Mouse (Mus musculus): ENCODE measurements at regions not wholly inside any gene's neighbourhood (a gene's known extent, or its start where the extent isn't known, plus 50 kb on each side); places are given as distances from the start of the nearest gene placed in this dataset.
A peak's percentile ranks its signal among the peaks of the same experiment; 100 is the strongest.

DNA sequence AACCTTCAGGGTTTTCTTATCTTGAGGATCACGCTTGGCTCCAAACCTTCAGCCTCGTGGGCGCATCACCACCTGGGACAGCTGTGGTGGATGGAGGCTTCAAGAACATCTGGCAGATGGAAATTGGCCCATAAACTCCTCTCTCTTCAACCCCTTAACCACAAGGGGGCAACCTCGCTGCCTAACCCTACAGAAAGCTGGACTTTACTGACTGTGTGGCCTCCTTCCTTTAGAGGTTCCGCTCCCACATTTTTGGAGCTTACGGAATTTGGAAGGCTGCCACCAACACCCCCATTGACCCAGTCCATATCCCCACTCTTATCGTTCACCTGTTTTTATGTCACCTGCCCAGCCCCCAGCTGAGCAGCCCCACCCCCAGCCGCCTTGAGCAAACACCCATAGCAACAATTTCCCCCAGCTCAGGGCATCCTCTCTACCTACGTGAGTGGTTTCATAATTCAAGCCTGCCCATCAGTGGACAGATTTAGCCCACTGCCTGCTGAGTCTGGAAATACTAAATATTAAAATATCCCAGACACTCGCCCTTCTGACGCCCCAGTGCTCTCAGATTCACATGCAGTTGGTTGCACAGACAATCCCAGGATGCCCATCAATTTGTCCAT is 167.0 kb upstream of the Slc22a22 start:
- peak; percentile 24; the same call in 1 of the 2 replicates for ATAC-seq (ENCODE audit: poor library complexity, severe bottlenecking)

DNA sequence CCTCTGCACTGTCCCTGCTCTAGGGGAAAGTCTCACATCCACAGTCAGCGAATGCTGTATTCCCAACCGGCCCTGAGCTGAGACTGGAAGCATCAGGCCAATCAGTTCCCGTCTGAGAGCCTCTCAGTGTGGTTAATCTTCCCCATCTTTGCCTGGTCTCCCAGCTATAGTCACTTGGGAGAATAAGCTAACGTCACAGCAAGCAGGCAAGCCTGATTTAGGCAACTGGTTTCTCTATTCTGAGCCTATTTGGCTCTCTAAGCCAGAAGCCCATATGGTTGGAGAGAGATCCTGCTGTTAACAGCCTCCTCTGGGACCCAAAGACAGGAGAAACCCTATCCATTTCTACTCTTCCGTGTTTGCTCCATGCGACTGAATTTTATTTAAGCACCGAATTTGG is 161.7 kb upstream of the Slc22a22 start:
- ATAC-seq (ENCODE audit: poor library complexity, severe bottlenecking), result no peak

DNA sequence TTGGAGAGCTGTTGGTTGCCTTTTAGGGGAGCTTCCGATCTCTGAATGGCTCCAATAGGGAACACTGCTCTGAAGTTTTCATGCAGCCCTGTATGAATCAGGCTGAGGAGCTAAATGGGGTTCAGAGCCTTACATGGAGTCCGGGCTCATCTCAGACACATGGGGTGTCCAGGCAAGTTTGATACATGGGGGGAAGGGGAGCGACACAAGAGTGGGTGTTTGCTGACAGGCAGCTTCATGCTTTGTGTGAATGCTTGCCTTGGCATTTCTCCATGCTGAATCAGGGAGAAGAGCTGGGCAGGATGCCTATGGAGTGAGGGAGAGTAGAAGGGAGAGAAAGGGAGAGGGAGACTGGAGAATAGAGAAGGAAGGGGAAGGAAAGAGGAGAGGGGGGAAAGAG is 155.6 kb upstream of the Slc22a22 start:
- ATAC-seq (ENCODE audit: poor library complexity, severe bottlenecking), result no peak

GRCm38 (mm10) chr15:57632537-57632936 is 155.1 kb upstream of the Slc22a22 start:
- no peak for ATAC-seq (ENCODE audit: poor library complexity, severe bottlenecking)

- ATAC-seq (ENCODE audit: poor library complexity, severe bottlenecking), result no peak
Observed at GRCm38 (mm10) chr15:57618466-57618865, 141.0 kb upstream of the Slc22a22 start.

DNA sequence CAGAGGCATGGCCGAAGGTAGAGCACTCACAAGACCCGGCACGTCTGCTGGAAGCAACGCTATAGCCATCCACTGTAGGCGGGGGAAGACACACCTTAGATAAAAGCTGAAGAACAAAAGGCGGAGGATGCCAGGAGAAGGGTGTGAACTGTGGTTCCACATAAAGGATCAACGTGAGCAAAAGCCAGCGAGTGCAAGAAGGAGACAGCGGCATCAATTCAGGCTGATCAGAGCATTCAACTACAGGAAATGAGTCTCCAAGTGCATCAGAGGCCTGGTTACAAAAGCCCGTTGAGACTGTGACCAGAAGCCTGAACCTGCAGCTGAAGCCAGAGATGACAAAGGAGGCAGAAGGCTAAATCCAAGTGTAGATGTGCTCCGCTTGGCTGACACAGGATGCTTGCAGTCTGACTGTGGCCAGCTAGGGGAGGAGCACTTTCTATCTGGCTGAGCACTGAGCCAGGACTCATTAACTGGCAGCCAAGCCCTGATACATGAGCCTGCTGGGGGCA is 139.5 kb upstream of the Slc22a22 start:
- ATAC-seq (ENCODE audit: poor library complexity, severe bottlenecking), result no peak

DNA sequence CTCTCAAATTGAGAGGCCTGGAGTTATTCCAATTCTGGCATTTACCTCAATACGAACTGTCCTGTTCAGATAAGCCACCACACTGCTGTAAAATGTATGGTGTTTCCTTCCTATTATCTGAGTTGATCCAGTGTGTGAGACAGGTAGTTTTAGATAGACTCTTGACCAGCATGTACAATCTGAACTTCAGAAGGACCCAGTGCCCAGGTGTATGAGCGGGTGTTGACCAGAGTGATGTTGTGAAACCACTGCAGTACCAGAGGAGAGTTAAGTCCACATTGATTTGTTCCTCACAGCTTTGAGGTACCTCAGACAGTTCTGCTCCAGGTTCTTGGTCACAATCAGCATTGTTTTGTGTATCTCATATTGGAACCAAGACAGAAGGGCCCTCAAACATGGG is 132.6 kb upstream of the Slc22a22 start:
- ATAC-seq (ENCODE audit: poor library complexity, severe bottlenecking), result no peak

DNA sequence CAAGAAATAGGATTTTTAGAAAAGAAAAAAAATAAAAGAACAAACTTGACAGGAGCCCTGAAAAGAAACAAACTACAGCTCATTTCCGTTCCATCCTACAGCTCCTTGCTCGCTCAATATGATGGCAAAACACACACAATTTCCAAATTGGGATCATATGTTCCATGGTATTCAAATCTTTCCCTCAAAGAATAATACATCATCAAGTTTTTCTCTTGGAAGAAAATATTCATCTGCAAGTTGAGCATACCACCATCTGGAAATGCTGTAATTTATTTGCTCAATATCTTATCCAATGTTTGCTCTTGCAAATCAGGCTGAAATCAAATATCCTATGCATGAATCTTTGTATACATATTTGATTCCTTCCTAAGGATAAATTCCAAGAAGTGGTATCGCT is 131.1 kb upstream of the Slc22a22 start:
- no peak for ATAC-seq (ENCODE audit: poor library complexity, severe bottlenecking)

DNA sequence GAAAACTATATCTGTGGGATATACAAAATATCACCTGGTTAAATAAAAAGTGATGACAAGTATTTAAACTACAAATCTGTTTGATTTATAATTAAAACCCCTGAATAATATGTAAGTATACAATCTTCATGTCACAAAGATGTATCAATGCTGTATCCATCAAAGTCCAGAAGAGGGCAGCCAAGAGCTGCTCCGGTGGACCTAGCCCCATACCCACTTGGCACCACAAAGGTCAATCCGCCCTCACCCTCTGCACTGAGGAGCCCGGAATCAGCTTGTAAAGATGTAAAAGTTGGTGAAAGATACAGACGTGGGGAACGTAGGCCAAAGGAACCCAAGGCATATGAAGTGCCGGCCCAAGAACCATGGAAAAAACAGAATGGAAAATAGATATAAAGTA is 123.1 kb upstream of the Slc22a22 start:
- ATAC-seq (ENCODE audit: poor library complexity, severe bottlenecking), result peak; percentile 90

GRCm38 (mm10) chr15:57593326-57594004 is 116.0 kb upstream of the Slc22a22 start:
- no peak for ATAC-seq (ENCODE audit: poor library complexity, severe bottlenecking)

GRCm38 (mm10) chr15:57590597-57591219 is 113.3 kb upstream of the Slc22a22 start:
- ATAC-seq (ENCODE audit: poor library complexity, severe bottlenecking), result no peak

GRCm38 (mm10) chr15:57589404-57590377 is 112.3 kb upstream of the Slc22a22 start:
- ATAC-seq (ENCODE audit: poor library complexity, severe bottlenecking), result no peak

GRCm38 (mm10) chr15:57585411-57585810 is 108.0 kb upstream of the Slc22a22 start:
- ATAC-seq (ENCODE audit: poor library complexity, severe bottlenecking), result no peak

DNA sequence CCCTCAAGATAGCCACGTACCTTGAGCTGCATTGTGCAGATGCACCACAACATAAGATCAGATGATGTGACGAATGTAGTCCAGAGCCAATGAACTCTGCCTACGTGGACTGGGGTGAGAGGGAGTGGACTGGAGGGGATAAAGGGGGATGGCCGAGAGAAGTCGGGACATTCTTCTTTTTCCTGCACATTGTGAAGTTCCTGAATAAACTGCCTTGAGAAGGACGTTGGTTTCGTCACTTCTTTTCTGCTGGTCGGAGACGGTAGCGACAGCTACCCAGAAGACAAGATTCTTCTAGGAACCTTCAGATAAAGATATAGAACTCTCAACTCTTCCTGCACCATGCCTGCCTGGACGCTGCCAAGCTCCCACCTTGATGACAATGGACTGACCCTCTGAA is 107.1 kb upstream of the Slc22a22 start:
- no peak for ATAC-seq (ENCODE audit: poor library complexity, severe bottlenecking)

DNA sequence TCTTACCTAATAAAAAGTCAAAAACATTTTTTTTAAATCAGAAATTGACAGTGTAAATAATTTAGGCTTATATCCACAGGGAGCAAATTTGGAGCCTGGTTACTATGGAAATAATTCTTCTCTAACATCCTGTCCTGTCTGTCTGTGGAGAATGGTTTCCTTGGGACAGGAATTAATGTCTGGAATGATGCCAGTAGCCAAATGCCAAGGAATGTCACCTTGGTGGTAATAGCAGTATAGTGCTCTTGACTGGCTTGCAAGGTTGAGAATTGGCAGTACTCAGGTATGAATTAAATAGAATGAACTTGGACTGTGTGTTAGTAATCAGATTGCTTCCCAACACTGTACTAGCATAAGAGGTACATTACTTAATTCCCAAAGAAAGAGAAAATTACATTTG is 103.8 kb upstream of the Slc22a22 start:
- no peak for ATAC-seq (ENCODE audit: poor library complexity, severe bottlenecking)

GRCm38 (mm10) chr15:57578794-57579193 is 101.4 kb upstream of the Slc22a22 start:
- no peak for ATAC-seq (ENCODE audit: poor library complexity, severe bottlenecking)

GRCm38 (mm10) chr15:57574080-57574618 is 96.7 kb upstream of the Slc22a22 start:
- ATAC-seq (ENCODE audit: poor library complexity, severe bottlenecking), result no peak

DNA sequence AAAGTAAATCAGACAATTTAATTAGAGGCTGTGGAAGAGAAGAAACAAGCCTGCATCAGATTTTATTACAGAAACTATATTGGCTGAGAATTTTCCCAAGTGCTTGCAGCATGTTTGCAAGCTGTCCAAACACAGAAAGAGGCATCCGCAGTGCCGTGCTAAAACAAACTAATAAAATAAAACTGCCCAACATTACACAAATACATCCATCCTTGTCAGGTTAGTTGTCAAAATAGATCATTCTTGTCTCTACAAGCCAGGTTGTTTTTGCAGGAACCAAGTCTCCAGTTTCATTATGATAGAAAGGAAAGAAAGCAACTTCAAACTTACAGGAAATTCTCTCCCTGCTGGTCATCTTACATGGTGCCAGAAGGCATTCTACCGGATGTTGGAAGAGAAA is 95.0 kb upstream of the Slc22a22 start:
- no peak for ATAC-seq (ENCODE audit: poor library complexity, severe bottlenecking)

GRCm38 (mm10) chr15:57568006-57568630 is 90.7 kb upstream of the Slc22a22 start:
- no peak for ATAC-seq (ENCODE audit: poor library complexity, severe bottlenecking)

DNA sequence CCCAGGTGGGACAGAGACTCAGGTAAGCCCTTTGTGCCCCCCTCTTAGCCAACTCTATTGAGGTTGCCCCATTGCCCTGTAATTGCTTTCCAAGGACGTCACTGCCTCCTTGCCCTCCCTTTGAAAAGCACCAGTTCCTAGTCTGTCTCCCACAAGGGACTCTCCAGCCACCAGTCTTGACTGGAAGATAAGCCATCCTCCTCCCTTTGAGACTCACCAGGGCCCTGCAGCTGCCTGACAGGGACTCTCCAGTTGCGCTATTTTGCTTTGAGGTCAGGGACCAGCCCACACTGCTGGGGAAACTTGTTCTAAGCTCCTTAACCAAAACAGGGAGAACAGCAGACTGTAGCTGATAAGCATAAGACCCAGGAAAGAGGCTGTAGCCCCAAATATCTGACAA is 69.7 kb upstream of the Slc22a22 start:
- no peak for ATAC-seq (ENCODE audit: poor library complexity, severe bottlenecking)

Measured in megakaryocyte, adult 5-6 weeks (primary cell).